ENCODE assay signal across 30 mouse cellular contexts in the genomic region with DNA sequence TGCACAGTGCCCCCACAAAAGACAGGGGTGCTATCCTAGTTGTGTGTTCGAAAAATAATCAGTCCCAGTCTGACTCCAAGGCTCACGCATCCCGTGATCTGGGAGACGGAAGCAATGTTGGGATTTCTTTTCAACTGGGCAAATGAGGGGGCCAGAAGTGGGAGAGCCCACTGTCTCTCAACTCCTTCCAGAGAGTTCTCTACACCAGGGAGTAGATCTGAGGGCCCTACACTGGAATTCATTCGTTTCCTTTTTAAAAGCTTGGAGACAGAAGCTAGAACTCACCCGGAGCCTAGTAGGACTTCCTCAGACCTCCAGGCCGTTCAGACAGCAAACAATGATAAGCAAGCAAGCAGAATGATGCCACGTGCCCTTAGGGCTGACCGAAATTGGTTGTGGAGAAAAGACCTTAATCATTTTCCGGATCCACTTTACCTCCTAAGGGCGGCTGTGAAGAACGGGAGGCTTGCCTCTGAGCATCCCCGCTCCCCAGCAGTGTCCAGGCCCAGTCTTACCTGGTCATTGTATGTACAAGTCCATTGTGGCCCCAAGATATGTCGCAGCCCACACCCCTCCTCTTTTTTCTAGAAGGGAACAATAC. TPM values are rescaled to one million over a fixed set of nuclear protein-coding genes. Genes with fewer than 3 reads are reported as not detected.
DNase-seq lines count a peak whose midpoint lies in the region; ATAC-seq and TF ChIP-seq lines count a peak whose summit lies in the region.
"Had no signal": no experiment of that assay in that cellular context is flagged by ENCODE, and none has a peak within 500 bp of the region (broad histone marks: within the 10 kb centered on the region; RNA-seq: fewer than 3 reads in every experiment).

No protein-coding gene starts in this region.

- 2% methylated on average over 14 of the region's 14 CpGs for WGBS in forebrain, embryonic 10.5 days
- WGBS in forebrain, embryonic 12.5 days, result 1% methylated on average over 14 of the region's 14 CpGs
- WGBS in midbrain, embryonic 10.5 days, result 2% methylated on average over 14 of the region's 14 CpGs
- WGBS in midbrain, postnatal 0 days, result 1% methylated on average over 14 of the region's 14 CpGs
- WGBS in embryonic facial prominence, embryonic 10.5 days, result 1% methylated on average over 14 of the region's 14 CpGs
- WGBS in neural tube, embryonic 13.5 days, result under 1% methylated on average over 14 of the region's 14 CpGs

- TF ChIP-seq CTCF in midbrain, postnatal 0 days (IDR thresholded peaks at IDR 0.05), result no peak

- H3K36me3 ChIP-seq in forebrain, embryonic 10.5 days (replicated peaks), result no peaks in the 10 kb centered on the region
- H3K36me3 ChIP-seq in forebrain, embryonic 12.5 days (replicated peaks), result no peaks in the 10 kb centered on the region
- H3K36me3 ChIP-seq in midbrain, embryonic 10.5 days, result no peaks in the 10 kb centered on the region
- H3K36me3 ChIP-seq in midbrain, postnatal 0 days (ENCODE audit: insufficient read depth, low read length), result no peaks in the 10 kb centered on the region
- no peaks in the 10 kb centered on the region for H3K36me3 ChIP-seq in embryonic facial prominence, embryonic 10.5 days (replicated peaks)
- H3K36me3 ChIP-seq in neural tube, embryonic 13.5 days, result no peaks in the 10 kb centered on the region
- H3K36me3 ChIP-seq: intestine, embryonic 15.5 days had no signal

- H3K27me3 ChIP-seq in forebrain, embryonic 10.5 days (ENCODE audit: poor library complexity, severe bottlenecking), result peaks cover 100% of the 10 kb centered on the region
- peaks cover 98% of the 10 kb centered on the region for H3K27me3 ChIP-seq in forebrain, embryonic 12.5 days
- peaks cover 100% of the 10 kb centered on the region for H3K27me3 ChIP-seq in midbrain, embryonic 10.5 days (ENCODE audit: low read depth, poor library complexity, severe bottlenecking)
- peaks cover 72% of the 10 kb centered on the region for H3K27me3 ChIP-seq in midbrain, postnatal 0 days (ENCODE audit: insufficient read depth, low read length)
- H3K27me3 ChIP-seq in embryonic facial prominence, embryonic 10.5 days (replicated peaks; ENCODE audit: low read depth, poor library complexity, severe bottlenecking), result peaks cover 100% of the 10 kb centered on the region
- H3K27me3 ChIP-seq in neural tube, embryonic 13.5 days, result peaks cover 98% of the 10 kb centered on the region

- H3K27ac ChIP-seq in forebrain, embryonic 10.5 days, result no peak overlapping the region
- H3K27ac ChIP-seq in forebrain, embryonic 12.5 days, result no peak overlapping the region
- no peak overlapping the region for H3K27ac ChIP-seq in midbrain, embryonic 10.5 days (replicated peaks)
- H3K27ac ChIP-seq in midbrain, postnatal 0 days (ENCODE audit: low read depth, low read length), result no peak overlapping the region
- 0 out of 2 replicates have a peak overlapping the region, but pooled peaks have one; percentile 37 for H3K27ac ChIP-seq in embryonic facial prominence, embryonic 10.5 days (replicated peaks)
- no peak overlapping the region for H3K27ac ChIP-seq in neural tube, embryonic 13.5 days (replicated peaks)
- H3K27ac ChIP-seq: gastrocnemius, adult 2 months; intestine, embryonic 15.5 days; stomach, postnatal 0 days had no signal

- DNase-seq in forebrain, embryonic 10.5 days (ENCODE audit: extremely low spot score, low spot score), result no peak
- DNase-seq in midbrain, embryonic 10.5 days (ENCODE audit: low spot score), result peak; percentile 36
- DNase-seq in midbrain, postnatal 0 days (ENCODE audit: low spot score), result no peak
- no peak for DNase-seq in embryonic facial prominence, embryonic 10.5 days (ENCODE audit: low spot score)
- DNase-seq: adrenal gland, postnatal 36 days; cerebellum, adult 11 months; cerebellum, adult 9-11 months; gastrocnemius, adult 2 months; kidney, adult 9 months; kidney, postnatal 36 days; lung, postnatal 4 days; thymus, adult 2 months; thymus, postnatal 4 days had no signal

- peak overlapping the region; percentile 34; the same call in 1 of the 2 replicates for H3K4me3 ChIP-seq in forebrain, embryonic 10.5 days
- no peak overlapping the region; the same call in 1 of the 2 replicates for H3K4me3 ChIP-seq in forebrain, embryonic 12.5 days (replicated peaks)
- H3K4me3 ChIP-seq in midbrain, embryonic 10.5 days, result no peak overlapping the region
- H3K4me3 ChIP-seq in midbrain, postnatal 0 days (ENCODE audit: low read depth, low read length), result no peak overlapping the region
- H3K4me3 ChIP-seq in embryonic facial prominence, embryonic 10.5 days, result peak overlapping the region; percentile 46
- H3K4me3 ChIP-seq in neural tube, embryonic 13.5 days, result no peak overlapping the region
- H3K4me3 ChIP-seq: intestine, embryonic 15.5 days had no signal

- peaks cover 30% of the 10 kb centered on the region for H3K4me1 ChIP-seq in forebrain, embryonic 10.5 days
- peaks cover 18% of the 10 kb centered on the region for H3K4me1 ChIP-seq in forebrain, embryonic 12.5 days
- H3K4me1 ChIP-seq in midbrain, embryonic 10.5 days, result peaks cover 28% of the 10 kb centered on the region
- H3K4me1 ChIP-seq in midbrain, postnatal 0 days (ENCODE audit: insufficient read depth, low read length), result no peaks in the 10 kb centered on the region
- H3K4me1 ChIP-seq in embryonic facial prominence, embryonic 10.5 days, result peaks cover 31% of the 10 kb centered on the region
- H3K4me1 ChIP-seq in neural tube, embryonic 13.5 days (replicated peaks), result peaks cover 16% of the 10 kb centered on the region; the same call in 1 of the 2 replicates

- H3K9ac ChIP-seq in forebrain, embryonic 12.5 days, result no peak overlapping the region
- H3K9ac ChIP-seq in midbrain, postnatal 0 days (replicated peaks; ENCODE audit: low read length, poor library complexity, severe bottlenecking), result no peak overlapping the region
- no peak overlapping the region for H3K9ac ChIP-seq in neural tube, embryonic 13.5 days
- H3K9ac ChIP-seq: intestine, embryonic 15.5 days had no signal

- H3K4me2 ChIP-seq in forebrain, embryonic 12.5 days, result no peak overlapping the region
- H3K4me2 ChIP-seq in midbrain, postnatal 0 days (ENCODE audit: low read depth, low read length, poor library complexity, severe bottlenecking), result no peak overlapping the region
- H3K4me2 ChIP-seq in neural tube, embryonic 13.5 days, result 0 out of 2 replicates have a peak overlapping the region, but pooled peaks have one; percentile 24

- no peaks in the 10 kb centered on the region for H3K9me3 ChIP-seq in forebrain, embryonic 10.5 days
- no peaks in the 10 kb centered on the region for H3K9me3 ChIP-seq in forebrain, embryonic 12.5 days
- H3K9me3 ChIP-seq in midbrain, embryonic 10.5 days (replicated peaks), result no peaks in the 10 kb centered on the region
- no peaks in the 10 kb centered on the region for H3K9me3 ChIP-seq in midbrain, postnatal 0 days (ENCODE audit: low read length)
- no peaks in the 10 kb centered on the region for H3K9me3 ChIP-seq in embryonic facial prominence, embryonic 10.5 days
- no peaks in the 10 kb centered on the region for H3K9me3 ChIP-seq in neural tube, embryonic 13.5 days
- H3K9me3 ChIP-seq: intestine, embryonic 15.5 days had no signal

- no peak for ATAC-seq in forebrain, embryonic 12.5 days (ENCODE audit: low FRiP score)
- no peak for ATAC-seq in midbrain, postnatal 0 days (ENCODE audit: low FRiP score)
- no peak for ATAC-seq in neural tube, embryonic 13.5 days (ENCODE audit: low read depth)
- ATAC-seq in monocyte, adult 5-6 weeks (replicated peaks; ENCODE audit: insufficient number of reproducible peaks, low FRiP score, low TSS enrichment, poor library complexity, severe bottlenecking), result no peak
- ATAC-seq: hindbrain, embryonic 16.5 days; intestine, embryonic 15.5 days had no signal

RNA-seq across cellular contexts. Expression of a gene that starts 9.5 kb away (rescaled TPM):
- 0.38 and 0.69 TPM in 2 replicates for polyA plus RNA-seq in forebrain, embryonic 10.5 days (2016; fragmentation: Nextera tagmentation; extraction: Ambion mirVana)
- polyA plus RNA-seq in forebrain, embryonic 12.5 days (2016; fragmentation: Nextera tagmentation; extraction: Ambion mirVana), result 0.51 and 0.86 TPM in 2 replicates
- polyA plus RNA-seq in midbrain, embryonic 10.5 days (2016; fragmentation: Nextera tagmentation; extraction: Ambion mirVana), result 0.14 and 0.99 TPM in 2 replicates
- not detected in 2 replicates for total RNA-seq in midbrain, postnatal 0 days (2014; rRNA removed)
- not detected in 2 replicates for polyA plus RNA-seq in midbrain, postnatal 0 days (2015; fragmentation: Nextera tagmentation; extraction: Ambion mirVana)
- 3.4 and 5.5 TPM in 2 replicates for polyA plus RNA-seq in embryonic facial prominence, embryonic 10.5 days (2016; fragmentation: Nextera tagmentation; extraction: Ambion mirVana)
- 8.7 and 12.3 TPM in 2 replicates for polyA plus RNA-seq in neural tube, embryonic 13.5 days (2015; fragmentation: Nextera tagmentation; extraction: Ambion mirVana)
- not detected in 3 replicates for total RNA-seq in monocyte, adult 5-6 weeks (2017)
- total RNA-seq: adrenal gland, adult 18-20 months; common myeloid progenitor, adult 5-6 weeks; gastrocnemius, adult 2 months; gastrocnemius, postnatal 4 days; heart, adult 8-10 months; heart, postnatal 25 days; left cerebral cortex, postnatal 25 days; liver, adult 2 months; megakaryocyte-erythroid progenitor cell, adult 5-6 weeks had no signal
- polyA plus RNA-seq: heart, embryonic 14.5 days; liver, adult 2 months; liver, embryonic 16.5 days; lung, embryonic 16.5 days; stomach, postnatal 0 days had no signal

Comparison
In these comparisons a context has a peak if more than half of its experiments do, and no peak if none do; other contexts are left out.
1. H3K4me3 ChIP-seq: peak in forebrain, embryonic 10.5 days (single experiment) and embryonic facial prominence, embryonic 10.5 days (single experiment); none in forebrain, embryonic 12.5 days (single experiment), midbrain, embryonic 10.5 days (single experiment), midbrain, postnatal 0 days (single experiment) and neural tube, embryonic 13.5 days (single experiment).